8 mouse cellular contexts compared by ENCODE assay signal in the genomic region with DNA sequence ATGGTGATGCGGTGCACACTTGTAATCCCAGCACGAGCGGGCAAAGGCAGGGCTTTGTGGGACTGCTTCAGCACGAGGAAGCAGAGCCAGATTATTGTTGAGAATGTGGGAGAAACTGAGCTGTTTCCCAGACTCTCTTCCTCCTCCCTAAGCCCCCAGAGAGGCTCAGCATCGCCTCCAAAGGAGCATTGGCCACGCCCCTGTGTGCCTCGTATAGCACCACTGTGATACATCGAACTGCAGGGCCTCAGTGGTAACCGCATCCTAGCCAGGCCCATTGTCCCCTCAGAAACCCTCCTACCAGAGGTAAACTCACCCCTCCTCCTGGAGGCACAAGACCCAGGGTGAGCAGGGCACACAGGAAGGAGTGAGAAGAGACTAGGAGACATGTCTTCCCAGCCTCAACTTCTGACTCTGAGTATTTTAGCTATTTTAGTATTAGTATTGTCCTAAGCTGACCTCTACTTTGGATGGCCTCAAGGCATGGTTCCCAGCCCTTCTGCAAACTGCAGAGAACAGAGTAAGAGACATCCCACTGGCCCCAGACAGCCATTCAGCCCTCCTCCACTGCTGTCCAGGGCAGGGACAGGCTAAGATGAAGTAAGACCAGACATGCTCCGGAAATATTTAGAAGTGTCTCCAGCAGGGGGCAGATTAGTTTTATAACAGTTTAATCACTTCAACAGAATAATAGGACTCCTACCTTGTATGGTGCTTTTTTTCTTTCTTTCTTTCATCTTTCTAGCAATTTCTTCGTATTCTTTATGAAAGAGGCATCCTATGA. TPM values are rescaled to one million over a fixed set of nuclear protein-coding genes. Genes with fewer than 3 reads are reported as not detected.
DNase-seq lines count a peak whose midpoint lies in the region; ATAC-seq and TF ChIP-seq lines count a peak whose summit lies in the region.

No protein-coding gene starts in this region.

- H3K36me3 ChIP-seq in hindbrain, postnatal 0 days (ENCODE audit: insufficient read depth, low read length) = no peaks in the 10 kb centered on the region
- H3K36me3 ChIP-seq in hindbrain, embryonic 12.5 days = no peaks in the 10 kb centered on the region
- no peaks in the 10 kb centered on the region for H3K36me3 ChIP-seq in stomach, postnatal 0 days (ENCODE audit: control insufficient read depth, insufficient read depth, low read length)

- no peaks in the 10 kb centered on the region for H3K9me3 ChIP-seq in hindbrain, postnatal 0 days (ENCODE audit: low read length)
- no peaks in the 10 kb centered on the region for H3K9me3 ChIP-seq in hindbrain, embryonic 12.5 days (replicated peaks)
- H3K9me3 ChIP-seq in stomach, postnatal 0 days (ENCODE audit: control insufficient read depth, low read length) = no peaks in the 10 kb centered on the region

- intact Hi-C loops in left cerebral cortex, postnatal 10 days (cut with DNase I) = no loop called here

- no peak overlapping the region for H3K4me2 ChIP-seq in hindbrain, postnatal 0 days (ENCODE audit: low read depth, low read length)
- H3K4me2 ChIP-seq in hindbrain, embryonic 12.5 days (replicated peaks) = no peak overlapping the region
- H3K4me2 ChIP-seq in stomach, postnatal 0 days (replicated peaks; ENCODE audit: low read depth) = no peak overlapping the region

- H3K9ac ChIP-seq in hindbrain, postnatal 0 days (replicated peaks; ENCODE audit: low read length) = no peak overlapping the region
- no peak overlapping the region for H3K9ac ChIP-seq in hindbrain, embryonic 12.5 days
- H3K9ac ChIP-seq in stomach, postnatal 0 days (ENCODE audit: low read length) = no peak overlapping the region

- H3K27me3 ChIP-seq in hindbrain, postnatal 0 days (ENCODE audit: insufficient read depth, low read length) = no peaks in the 10 kb centered on the region
- no peaks in the 10 kb centered on the region; the same call in none of the 2 replicates for H3K27me3 ChIP-seq in hindbrain, embryonic 12.5 days
- H3K27me3 ChIP-seq in stomach, postnatal 0 days (ENCODE audit: control insufficient read depth, insufficient read depth, low read length) = no peaks in the 10 kb centered on the region

- H3K4me3 ChIP-seq in hindbrain, postnatal 0 days (ENCODE audit: low read length) = no peak overlapping the region
- H3K4me3 ChIP-seq in hindbrain, embryonic 12.5 days = no peak overlapping the region
- H3K4me3 ChIP-seq in stomach, postnatal 0 days (ENCODE audit: low read depth, low read length) = no peak overlapping the region

- DNase-seq in hindbrain, postnatal 0 days (ENCODE audit: low spot score) = peak; percentile 65
- peak; percentile 53 for DNase-seq in A20 (ENCODE audit: low read depth, low spot score)
- peak; percentile 54 for DNase-seq in R1 (ENCODE audit: low read depth, low spot score)
- peak; percentile 19 for DNase-seq in stomach, postnatal 0 days (ENCODE audit: low spot score)
- no peak for DNase-seq in left cerebral cortex, postnatal 10 days (ENCODE audit: extremely low spot score in 1 of 2, low spot score in 2 of 2)
- no peak for DNase-seq in right cerebral cortex, postnatal 36 days (ENCODE audit: low spot score in 2 of 2)

- peak; percentile 45 for TF ChIP-seq CTCF in hindbrain, postnatal 0 days (IDR thresholded peaks at IDR 0.05; ENCODE audit: low read depth)
- peak; percentile 59 for TF ChIP-seq CTCF in stomach, postnatal 0 days (IDR thresholded peaks at IDR 0.05; ENCODE audit: low read depth)

- ATAC-seq in hindbrain, postnatal 0 days = no peak
- ATAC-seq in hindbrain, embryonic 12.5 days (ENCODE audit: low FRiP score) = no peak
- peak; percentile 32 to 53; a peak in 2 of 4 replicates for ATAC-seq in hematopoietic stem cell, adult 5-6 weeks (replicated peaks in 1 of 2; ENCODE audit: insufficient read depth in 1 of 2, low FRiP score in 2 of 2, low TSS enrichment in 1 of 2, low read depth in 1 of 2, poor library complexity in 2 of 2, severe bottlenecking in 2 of 2)
- no peak for ATAC-seq in stomach, postnatal 0 days (ENCODE audit: low FRiP score, low TSS enrichment)

- no peaks in the 10 kb centered on the region; the same call in 1 of the 2 replicates for H3K4me1 ChIP-seq in hindbrain, postnatal 0 days (ENCODE audit: insufficient read depth, low read length)
- H3K4me1 ChIP-seq in hindbrain, embryonic 12.5 days = peaks cover 9% of the 10 kb centered on the region; the same call in 1 of the 2 replicates
- peaks cover 4% of the 10 kb centered on the region; the same call in 1 of the 2 replicates for H3K4me1 ChIP-seq in stomach, postnatal 0 days (replicated peaks; ENCODE audit: control insufficient read depth, insufficient read depth)

- no peak overlapping the region for H3K27ac ChIP-seq in hindbrain, postnatal 0 days
- no peak overlapping the region for H3K27ac ChIP-seq in hindbrain, embryonic 12.5 days
- H3K27ac ChIP-seq in stomach, postnatal 0 days (replicated peaks) = no peak overlapping the region

- 50% methylated on average over 11 of the region's 11 CpGs for WGBS in hindbrain, postnatal 0 days
- 55% methylated on average over 11 of the region's 11 CpGs for WGBS in hindbrain, embryonic 12.5 days
- 46% methylated on average over 11 of the region's 11 CpGs for WGBS in stomach, postnatal 0 days

- TF ChIP-seq EP300 in stomach, postnatal 0 days (optimal IDR thresholded peaks at IDR 0.05) = no peak

RNA-seq across cellular contexts. Expression of a gene that starts 45.2 kb away (rescaled TPM):
- not detected in 2 replicates for total RNA-seq in hindbrain, postnatal 0 days (2014; rRNA removed)
- polyA plus RNA-seq in hindbrain, postnatal 0 days (2015; fragmentation: Nextera tagmentation; extraction: Ambion mirVana) = not detected in 2 replicates
- not detected in 2 replicates for polyA plus RNA-seq in hindbrain, embryonic 12.5 days (2016; fragmentation: Nextera tagmentation; extraction: Ambion mirVana)
- not detected in 2 replicates for total RNA-seq in hematopoietic stem cell, adult 5-6 weeks (2017)
- polyA plus RNA-seq in stomach, postnatal 0 days (2015; fragmentation: Nextera tagmentation; extraction: Ambion mirVana) = not detected in 2 replicates
- not detected for total RNA-seq in left cerebral cortex, postnatal 10 days (2021)

RNA-seq across cellular contexts. Expression of a gene that starts 53.1 kb away (rescaled TPM):
- total RNA-seq in hindbrain, postnatal 0 days (2014; rRNA removed) = 5.8 and 10.0 TPM in 2 replicates
- 9.1 and 9.3 TPM in 2 replicates for polyA plus RNA-seq in hindbrain, postnatal 0 days (2015; fragmentation: Nextera tagmentation; extraction: Ambion mirVana)
- polyA plus RNA-seq in hindbrain, embryonic 12.5 days (2016; fragmentation: Nextera tagmentation; extraction: Ambion mirVana) = 15.8 and 17.0 TPM in 2 replicates
- total RNA-seq in hematopoietic stem cell, adult 5-6 weeks (2017) = 1.7 and 3.0 TPM in 2 replicates
- 3.9 and 4.3 TPM in 2 replicates for polyA plus RNA-seq in stomach, postnatal 0 days (2015; fragmentation: Nextera tagmentation; extraction: Ambion mirVana)
- total RNA-seq in left cerebral cortex, postnatal 10 days (2021) = 1 to 10 TPM; 9.0 to 9.8 TPM

Comparison
In these comparisons a context has a peak if more than half of its experiments do, and no peak if none do; other contexts are left out.
1. ATAC-seq: peak in hematopoietic stem cell, adult 5-6 weeks (2 of 2); none in hindbrain, postnatal 0 days (single experiment), hindbrain, embryonic 12.5 days (single experiment) and stomach, postnatal 0 days (single experiment).
2. DNase-seq: peak in hindbrain, postnatal 0 days (single experiment), A20 (single experiment), R1 (single experiment) and stomach, postnatal 0 days (single experiment); none in left cerebral cortex, postnatal 10 days (0 of 2) and right cerebral cortex, postnatal 36 days (0 of 2).